Mouse (Mus musculus): ENCODE data around the gene 2310057M21Rik.

- TF ChIP-seq CTCF (IDR thresholded peaks at IDR 0.05; ENCODE audit: control insufficient read depth, insufficient read depth, low read length) (no peak), POLR2A (IDR thresholded peaks at IDR 0.05; ENCODE audit: borderline replicate concordance, control insufficient read depth, low read depth, low read length) (no peak)
Measured at GRCm38 (mm10) chr7:131317587-131317986, 45.0 kb downstream of the 2310057M21Rik start.

Data from bone marrow, adult 2 months (tissue).